Mouse (Mus musculus): ENCODE measurements around the gene Slit3. TPM values are rescaled to one million over a fixed set of nuclear protein-coding genes. Genes with fewer than 3 reads are reported as not detected.

The Slit3 gene
- polyA plus RNA-seq, 1 experiment = 211 TPM

- no peak overlapping the region for H3K27ac ChIP-seq (ENCODE audit: insufficient read depth, low read length)
- TF ChIP-seq CTCF (IDR thresholded peaks at IDR 0.05; ENCODE audit: borderline replicate concordance, insufficient read depth, low read length) = no peak
- no peak for TF ChIP-seq POLR2A (IDR thresholded peaks at IDR 0.05; ENCODE audit: low read depth, low read length)
- H3K4me1 ChIP-seq (ENCODE audit: control insufficient read depth, insufficient read depth, low read length) = no peaks in the 10 kb centered on the region
- no peak overlapping the region for H3K4me3 ChIP-seq (ENCODE audit: insufficient read depth, low read length)
Observed at GRCm38 (mm10) chr11:35496874-35497273, 375.9 kb downstream of the Slit3 start.

GRCm38 (mm10) chr11:35497961-35498360 is 376.9 kb downstream of the Slit3 start:
- TF ChIP-seq POLR2A (IDR thresholded peaks at IDR 0.05; ENCODE audit: low read depth, low read length) (no peak), CTCF (IDR thresholded peaks at IDR 0.05; ENCODE audit: borderline replicate concordance, insufficient read depth, low read length) (no peak)
- Histone ChIP-seq H3K4me1 (ENCODE audit: control insufficient read depth, insufficient read depth, low read length) (no peaks in the 10 kb centered on the region), H3K27ac (ENCODE audit: insufficient read depth, low read length) (no peak overlapping the region), H3K4me3 (ENCODE audit: insufficient read depth, low read length) (no peak overlapping the region)

DNA sequence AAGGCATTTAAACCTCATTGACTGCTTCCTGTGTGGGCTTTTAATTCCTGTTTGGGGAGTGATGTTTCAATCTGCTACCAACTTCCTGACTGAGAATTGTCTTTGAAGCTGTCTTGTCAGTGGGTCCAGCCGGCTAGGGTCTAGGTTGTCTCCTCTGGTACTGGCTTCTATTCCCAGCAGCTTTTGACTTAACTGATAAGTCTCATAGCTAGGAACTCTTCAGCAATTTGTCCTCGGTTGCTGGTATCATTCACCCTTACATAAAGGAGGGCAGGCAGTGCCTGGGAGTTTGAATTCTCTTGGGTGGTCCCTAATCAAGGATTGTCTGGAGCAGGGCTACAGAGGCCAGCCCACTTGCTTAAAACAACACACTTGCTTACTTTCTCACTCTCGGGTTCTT is 381.1 kb downstream of the Slit3 start:
- no peak for TF ChIP-seq POLR2A (IDR thresholded peaks at IDR 0.05; ENCODE audit: low read depth, low read length)
- H3K4me1 ChIP-seq (ENCODE audit: control insufficient read depth, insufficient read depth, low read length) = no peaks in the 10 kb centered on the region
- no peak overlapping the region for H3K4me3 ChIP-seq (ENCODE audit: insufficient read depth, low read length)
- no peak overlapping the region for H3K27ac ChIP-seq (ENCODE audit: insufficient read depth, low read length)

DNA sequence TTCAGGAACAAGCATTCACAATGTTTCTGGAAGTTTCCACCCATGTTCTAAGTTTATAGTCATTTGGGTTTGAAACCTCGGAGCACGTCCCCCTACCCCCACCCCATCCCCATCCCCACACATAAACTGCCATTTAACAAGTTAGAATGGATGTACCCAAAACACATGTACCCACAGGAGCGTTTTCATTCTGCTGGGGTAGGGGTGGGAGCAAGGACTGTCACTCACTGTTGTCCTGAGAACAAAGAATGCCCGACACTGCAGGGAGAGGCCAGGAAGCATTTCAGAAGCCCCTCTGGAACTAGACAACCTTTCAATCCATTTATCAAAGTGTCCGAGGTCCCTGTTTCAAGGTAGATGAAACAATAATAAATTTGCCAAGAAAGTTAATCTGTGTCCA is 383.0 kb downstream of the Slit3 start:
- Histone ChIP-seq H3K4me3 (ENCODE audit: insufficient read depth, low read length) (no peak overlapping the region), H3K27ac (ENCODE audit: insufficient read depth, low read length) (no peak overlapping the region), H3K4me1 (ENCODE audit: control insufficient read depth, insufficient read depth, low read length) (no peaks in the 10 kb centered on the region)
- TF ChIP-seq CTCF (IDR thresholded peaks at IDR 0.05; ENCODE audit: borderline replicate concordance, insufficient read depth, low read length) (no peak), POLR2A (IDR thresholded peaks at IDR 0.05; ENCODE audit: low read depth, low read length) (no peak)

- TF ChIP-seq POLR2A (IDR thresholded peaks at IDR 0.05; ENCODE audit: low read depth, low read length) (no peak), CTCF (IDR thresholded peaks at IDR 0.05; ENCODE audit: borderline replicate concordance, insufficient read depth, low read length) (no peak)
- Histone ChIP-seq H3K4me3 (ENCODE audit: insufficient read depth, low read length) (no peak overlapping the region), H3K4me1 (ENCODE audit: control insufficient read depth, insufficient read depth, low read length) (no peaks in the 10 kb centered on the region), H3K27ac (ENCODE audit: insufficient read depth, low read length) (no peak overlapping the region)
Observed at GRCm38 (mm10) chr11:35504916-35505315, 383.9 kb downstream of the Slit3 start.

DNA sequence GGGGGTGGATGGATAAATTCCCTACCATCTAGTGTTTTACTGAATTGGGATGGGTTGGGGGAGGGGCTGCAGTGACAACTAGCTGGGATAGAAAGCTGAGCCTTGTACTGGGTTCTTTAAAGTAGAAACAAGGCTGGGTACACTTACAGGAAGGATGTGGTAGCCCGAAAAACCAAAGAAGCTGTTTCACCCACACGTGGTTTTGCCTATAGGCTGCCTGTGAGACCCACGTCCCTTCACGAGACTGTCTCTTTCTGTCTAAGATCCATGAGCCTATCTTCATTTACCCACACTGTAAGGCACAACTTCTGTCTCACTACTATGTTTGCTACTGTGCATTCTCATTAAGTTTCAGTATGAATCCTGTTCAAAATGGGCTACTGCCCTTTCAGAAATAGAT is 384.3 kb downstream of the Slit3 start:
- Histone ChIP-seq H3K27ac (ENCODE audit: insufficient read depth, low read length) (no peak overlapping the region), H3K4me1 (ENCODE audit: control insufficient read depth, insufficient read depth, low read length) (no peaks in the 10 kb centered on the region), H3K4me3 (ENCODE audit: insufficient read depth, low read length) (no peak overlapping the region)
- TF ChIP-seq CTCF (IDR thresholded peaks at IDR 0.05; ENCODE audit: borderline replicate concordance, insufficient read depth, low read length) (no peak), POLR2A (IDR thresholded peaks at IDR 0.05; ENCODE audit: low read depth, low read length) (no peak)

- H3K4me1 ChIP-seq (ENCODE audit: control insufficient read depth, insufficient read depth, low read length) = no peaks in the 10 kb centered on the region
- TF ChIP-seq CTCF (IDR thresholded peaks at IDR 0.05; ENCODE audit: borderline replicate concordance, insufficient read depth, low read length) (no peak), POLR2A (IDR thresholded peaks at IDR 0.05; ENCODE audit: low read depth, low read length) (no peak)
- no peak overlapping the region for H3K27ac ChIP-seq (ENCODE audit: insufficient read depth, low read length)
- H3K4me3 ChIP-seq (ENCODE audit: insufficient read depth, low read length) = no peak overlapping the region
Observed at GRCm38 (mm10) chr11:35505817-35506216, 384.8 kb downstream of the Slit3 start.

GRCm38 (mm10) chr11:35507781-35508390 is 386.9 kb downstream of the Slit3 start:
- H3K4me1 ChIP-seq (ENCODE audit: control insufficient read depth, insufficient read depth, low read length) = no peaks in the 10 kb centered on the region

DNA sequence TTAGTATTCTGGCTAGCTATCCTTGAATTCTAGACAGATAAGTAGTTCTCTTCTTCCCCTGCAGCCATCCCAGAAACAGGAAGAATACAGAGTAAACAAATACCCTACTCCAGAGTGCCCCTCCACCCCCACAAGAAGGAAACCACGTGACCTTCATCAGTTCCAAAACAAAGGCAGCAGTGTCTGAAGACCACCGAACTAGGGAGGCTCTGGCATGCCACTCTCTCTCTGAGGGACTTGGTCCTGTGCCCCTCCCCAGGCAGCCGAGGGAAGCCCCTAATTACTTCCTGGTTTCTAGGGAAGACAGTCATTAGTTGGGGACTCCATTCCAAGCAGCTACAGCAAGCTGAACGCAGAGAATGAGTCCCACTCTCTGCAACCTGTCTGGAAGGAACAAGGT is 391.7 kb downstream of the Slit3 start:
- H3K4me3 ChIP-seq (ENCODE audit: insufficient read depth, low read length) = no peak overlapping the region
- no peak overlapping the region for H3K27ac ChIP-seq (ENCODE audit: insufficient read depth, low read length)
- TF ChIP-seq CTCF (IDR thresholded peaks at IDR 0.05; ENCODE audit: borderline replicate concordance, insufficient read depth, low read length) (no peak), POLR2A (IDR thresholded peaks at IDR 0.05; ENCODE audit: low read depth, low read length) (no peak)
- no peaks in the 10 kb centered on the region for H3K4me1 ChIP-seq (ENCODE audit: control insufficient read depth, insufficient read depth, low read length)

More at GRCm38 (mm10) chr11:35507781-35508390, 386.9 kb downstream of the Slit3 start:
- no peak overlapping the region for H3K4me3 ChIP-seq (ENCODE audit: insufficient read depth, low read length)
- TF ChIP-seq POLR2A (IDR thresholded peaks at IDR 0.05; ENCODE audit: low read depth, low read length) = no peak
- no peak for TF ChIP-seq CTCF (IDR thresholded peaks at IDR 0.05; ENCODE audit: borderline replicate concordance, insufficient read depth, low read length)
- H3K27ac ChIP-seq (ENCODE audit: insufficient read depth, low read length) = no peak overlapping the region

GRCm38 (mm10) chr11:35513343-35513742 is 392.3 kb downstream of the Slit3 start:
- H3K4me1 ChIP-seq (ENCODE audit: control insufficient read depth, insufficient read depth, low read length) = no peaks in the 10 kb centered on the region
- TF ChIP-seq CTCF (IDR thresholded peaks at IDR 0.05; ENCODE audit: borderline replicate concordance, insufficient read depth, low read length) (no peak), POLR2A (IDR thresholded peaks at IDR 0.05; ENCODE audit: low read depth, low read length) (no peak)
- no peak overlapping the region for H3K27ac ChIP-seq (ENCODE audit: insufficient read depth, low read length)
- no peak overlapping the region for H3K4me3 ChIP-seq (ENCODE audit: insufficient read depth, low read length)
